Mouse (Mus musculus) hindbrain, embryonic 14.5 days (tissue): Measurements from ENCODE around the gene Cnksr1. TPM values are rescaled to one million over a fixed set of nuclear protein-coding genes. Genes with fewer than 3 reads are reported as not detected.

Experiments
- ATAC-seq: fragments of 200-750 bp; cut with Nextera tagmentation; 2 replicates; pipeline ENCODE4 v1.8.0; 2017; ENCODE audit warnings: moderate number of reproducible peaks, mild to moderate bottlenecking, moderate TSS enrichment, moderate library complexity; ENCODE audit not compliant: low FRiP score
- DNase-seq: peaks from one replicate; pipeline ENCODE4 v3.0.0-alpha.2; 2015; ENCODE audit warnings: low spot score
- H3K27ac ChIP-seq: fragments of 300-500 bp; sonication (generic); 2 replicates; pipeline ENCODE4 v1.5.1; 2014; ENCODE audit warnings: mild to moderate bottlenecking, moderate library complexity
- H3K27me3 ChIP-seq: fragments of 300-500 bp; sonication (generic); 2 replicates; pipeline ENCODE4 v1.6.1; 2014; ENCODE audit warnings: mild to moderate bottlenecking, low read length, mixed read lengths; ENCODE audit not compliant: control insufficient read depth, insufficient read depth
- H3K36me3 ChIP-seq: fragments of 300-500 bp; sonication (generic); replicated peaks from 2 replicates; pipeline ENCODE4 v1.6.1; 2014; ENCODE audit not compliant: control insufficient read depth, insufficient read depth
- H3K4me1 ChIP-seq: fragments of 300-500 bp; sonication (generic); replicated peaks from 2 replicates; pipeline ENCODE4 v1.6.1; 2014; ENCODE audit warnings: antibody characterized with exemption, low read length, mixed read lengths; ENCODE audit not compliant: control insufficient read depth, insufficient read depth
- H3K4me2 ChIP-seq: fragments of 300-500 bp; sonication (generic); replicated peaks from 2 replicates; pipeline ENCODE4 v1.6.1; 2014; ENCODE audit warnings: mild to moderate bottlenecking, moderate library complexity
- H3K4me3 ChIP-seq: fragments of 300-500 bp; sonication (generic); replicated peaks from 2 replicates; pipeline ENCODE4 v1.5.1; 2014; ENCODE audit warnings: mild to moderate bottlenecking, low read length
- H3K9ac ChIP-seq: fragments of 300-500 bp; sonication (generic); 2 replicates; pipeline ENCODE4 v1.6.1; 2014
- H3K9me3 ChIP-seq: fragments of 300-500 bp; sonication (generic); 2 replicates; pipeline ENCODE4 v1.6.1; 2016; ENCODE audit warnings: low read length; ENCODE audit not compliant: control insufficient read depth
- WGBS: fragments of 180-500 bp; shearing (Covaris S2); extraction: QIAGEN DNeasy Blood & Tissue Kit; methylation state at CpG from one replicate; pipeline ENCODE4 v1.1.7; 2014; 5-methylcytosine and 5-hydroxymethylcytosine counted together
- polyA plus RNA-seq: library from polyadenylated mRNA; unstranded; fragments of >200 nt; fragmentation: Nextera tagmentation; extraction: Ambion mirVana; gene quantifications from 2 replicates; pipeline ENCODE4 v1.2.1, GENCODE M21; 2014

The Cnksr1 gene
- polyA plus RNA-seq, result 0.13 and 0.31 TPM in 2 replicates

- no peak within 1 kb of the TSS for H3K27ac ChIP-seq
- no peaks in the 10 kb centered on the region for H3K36me3 ChIP-seq
- no peaks in the 10 kb centered on the region for H3K9me3 ChIP-seq
- peaks cover 18% of the 10 kb centered on the region for H3K27me3 ChIP-seq
- 2% methylated on average over 18 of the region's 18 CpGs for WGBS
- ATAC-seq, result no peak
- peak within 1 kb of the TSS; percentile 28 for H3K4me2 ChIP-seq
- no peak for DNase-seq
- no peak within 1 kb of the TSS for H3K4me3 ChIP-seq
- H3K4me1 ChIP-seq, result 0 out of 2 replicates have a peak, but pooled peaks cover 6% of the 10 kb centered on the region
- H3K9ac ChIP-seq, result no peak within 1 kb of the TSS
These were observed at the start of gene Cnksr1 for GRCm38 (mm10) chr4:134238279-134238651. Cnksr1 (minus strand) TSS chr4:134238399.

DNA sequence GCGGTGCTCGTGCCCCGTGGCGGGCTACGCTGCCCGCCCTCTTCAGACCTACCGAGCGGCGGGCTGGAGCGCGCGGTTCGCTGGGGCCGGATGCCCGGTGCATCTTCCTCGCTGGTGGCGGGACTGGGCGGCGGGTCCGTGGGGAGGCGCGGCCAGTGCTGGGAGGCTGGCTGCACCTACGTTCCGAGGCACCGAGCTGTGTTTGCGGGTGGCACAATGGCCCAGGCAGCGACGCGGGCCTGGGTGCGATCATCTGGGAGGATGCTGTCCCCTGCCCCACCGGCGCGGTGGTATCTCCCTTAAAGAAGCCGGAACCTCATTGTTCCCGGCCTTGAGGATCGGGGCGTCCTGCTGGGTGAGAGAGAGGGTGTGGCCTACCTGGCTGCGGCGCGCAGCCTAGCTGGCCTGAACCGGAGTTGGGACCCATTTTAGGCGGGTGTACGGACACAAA lies 49.4 kb upstream of the Cnksr1 start, which contains the start of gene Pdik1l:
Gene Pdik1l, minus strand, starts transcription at position 321 of the 451 bp plus-strand sequence.
- Histone ChIP-seq H3K4me3 (peak within 1 kb of the TSS; percentile 99), H3K9me3 (no peaks in the 10 kb centered on the region), H3K27ac (peak within 1 kb of the TSS; percentile 99), H3K27me3 (no peaks in the 10 kb centered on the region), H3K4me2 (peak within 1 kb of the TSS; percentile 89), H3K9ac (peak within 1 kb of the TSS; percentile 93), H3K4me1 (peaks cover 20% of the 10 kb centered on the region), H3K36me3 (peaks cover 19% of the 10 kb centered on the region)
- DNase-seq (peak; percentile 75), ATAC-seq (peak; percentile 82)
- under 1% methylated on average over 41 of the region's 43 CpGs for WGBS

GRCm38 (mm10) chr4:134287168-134287564 lies 49.0 kb upstream of the Cnksr1 start:
- Histone ChIP-seq H3K9ac (peak overlapping the region; percentile 93), H3K27me3 (no peaks in the 10 kb centered on the region), H3K4me2 (peak overlapping the region; percentile 89), H3K9me3 (no peaks in the 10 kb centered on the region), H3K4me1 (peaks cover 20% of the 10 kb centered on the region), H3K36me3 (peaks cover 24% of the 10 kb centered on the region), H3K4me3 (peak overlapping the region; percentile 99), H3K27ac (peak overlapping the region; percentile 99)
- under 1% methylated on average over 45 of the region's 59 CpGs for WGBS
- ATAC-seq (peak; percentile 95), DNase-seq (peak; percentile 99)

DNA sequence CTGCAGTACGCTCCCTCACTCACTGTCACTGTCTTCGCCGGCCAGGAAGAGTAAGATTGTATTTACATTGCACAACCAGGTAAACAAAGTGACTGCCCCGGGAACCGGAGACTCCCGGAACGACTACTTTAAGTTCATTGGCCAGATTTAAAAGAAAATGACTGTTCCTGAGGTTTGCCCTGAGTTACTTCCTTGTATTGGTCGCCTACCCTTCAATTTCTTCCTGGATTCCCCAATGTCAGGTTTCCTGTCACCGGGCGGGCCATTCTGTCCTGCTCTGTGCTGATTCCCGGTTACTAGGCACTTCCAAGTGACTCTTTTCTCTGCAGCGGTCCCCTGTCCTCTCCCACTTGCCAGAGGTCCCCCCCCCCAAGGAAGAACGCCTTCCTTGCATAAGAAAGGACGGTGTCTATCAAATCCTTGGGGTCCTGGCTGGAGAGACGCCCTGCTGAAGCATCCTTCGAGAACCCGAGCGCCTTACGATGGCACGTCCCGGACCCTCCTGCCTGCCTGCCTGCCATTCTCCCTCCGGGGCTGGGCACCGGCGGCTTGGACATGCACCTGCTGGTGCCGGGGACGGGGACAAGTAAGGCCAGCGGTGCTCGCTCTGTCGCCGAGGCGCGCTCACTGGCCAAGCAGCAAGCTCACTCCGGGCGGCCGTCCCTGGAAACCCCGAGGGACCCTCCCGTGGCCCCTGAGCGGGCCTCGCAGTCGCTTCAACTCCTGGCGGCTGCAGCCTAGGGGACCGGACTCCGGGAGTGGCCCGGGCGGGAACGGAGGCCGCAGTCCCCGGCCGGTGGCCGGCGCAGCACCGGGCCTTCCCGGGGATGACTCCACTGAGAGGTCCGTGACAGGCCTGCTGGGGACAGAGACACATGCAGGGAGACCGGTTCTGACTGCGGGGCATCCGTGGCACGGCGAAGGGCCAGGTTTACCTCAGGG lies 48.3 kb upstream of the Cnksr1 start:
- Histone ChIP-seq H3K4me1 (peaks cover 20% of the 10 kb centered on the region), H3K36me3 (peaks cover 30% of the 10 kb centered on the region), H3K9ac (peak overlapping the region; percentile 93), H3K9me3 (no peaks in the 10 kb centered on the region), H3K27ac (peak overlapping the region; percentile 99), H3K27me3 (no peaks in the 10 kb centered on the region), H3K4me3 (peak overlapping the region; percentile 99), H3K4me2 (peak overlapping the region; percentile 89)
- DNase-seq, result no peak
- WGBS, result 3% methylated on average over 54 of the region's 59 CpGs
- ATAC-seq, result peak; percentile 66

- Histone ChIP-seq H3K27ac (no peak overlapping the region), H3K36me3 (peaks cover 46% of the 10 kb centered on the region), H3K4me2 (no peak overlapping the region), H3K9ac (no peak overlapping the region), H3K9me3 (no peaks in the 10 kb centered on the region), H3K27me3 (no peaks in the 10 kb centered on the region), H3K4me3 (no peak overlapping the region), H3K4me1 (peaks cover 20% of the 10 kb centered on the region)
- ATAC-seq (no peak), DNase-seq (no peak)
- 96% methylated on average over 2 of the region's 2 CpGs for WGBS
These were observed 46.7 kb upstream of the Cnksr1 start for GRCm38 (mm10) chr4:134284942-134285341.

DNA sequence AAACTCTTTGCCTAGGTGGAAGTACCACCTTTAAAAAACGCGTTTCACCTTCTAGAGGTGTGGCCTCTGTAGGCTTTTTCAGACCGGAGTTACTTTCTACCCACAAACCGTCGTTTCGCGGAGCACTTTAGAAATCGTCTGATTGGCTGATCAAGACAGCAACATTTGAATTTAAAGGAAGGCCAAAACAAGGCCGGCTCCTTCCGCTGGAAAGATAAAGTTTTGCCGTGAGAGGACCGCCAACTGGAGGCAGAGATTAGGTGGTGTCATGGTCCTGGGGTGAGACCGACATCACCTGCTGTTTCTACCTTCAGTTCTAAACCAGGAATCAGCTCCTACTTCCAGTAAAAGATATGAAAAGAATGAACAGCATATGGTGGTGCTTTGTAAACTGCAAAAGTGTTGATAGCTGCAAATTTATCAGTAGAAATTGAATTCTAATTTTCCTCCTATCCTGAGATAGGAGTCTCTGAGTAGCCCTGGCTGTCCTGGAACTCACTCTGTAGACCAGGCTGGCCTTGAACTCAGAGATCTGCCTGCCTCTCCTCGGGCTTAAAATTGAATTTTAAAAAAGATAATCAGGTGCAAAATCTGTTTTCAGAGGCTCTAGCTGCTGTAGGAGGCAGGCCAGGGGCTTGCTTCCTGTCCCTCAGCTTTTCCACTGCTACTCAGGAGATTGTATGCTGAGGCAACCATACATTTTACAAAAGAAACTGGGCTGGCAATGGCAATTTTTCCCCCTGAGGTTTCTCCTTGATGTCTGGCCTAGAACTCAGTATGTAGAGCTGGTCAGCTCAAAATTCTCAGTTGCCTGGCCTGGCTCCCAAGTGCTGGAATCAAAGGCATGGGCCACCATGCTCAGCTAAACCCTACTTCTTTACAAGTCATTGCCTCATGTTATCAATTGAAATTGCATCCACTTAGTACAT lies 35.5 kb upstream of the Cnksr1 start:
- Histone ChIP-seq H3K4me2 (peak overlapping the region; percentile 15; the same call in 1 of the 2 replicates), H3K27me3 (no peaks in the 10 kb centered on the region)

GRCm38 (mm10) chr4:134272731-134273416 lies 34.7 kb upstream of the Cnksr1 start:
- Histone ChIP-seq H3K9me3 (no peaks in the 10 kb centered on the region), H3K4me1 (no peaks in the 10 kb centered on the region), H3K4me3 (no peak overlapping the region), H3K27me3 (no peaks in the 10 kb centered on the region), H3K27ac (no peak overlapping the region), H3K9ac (no peak overlapping the region), H3K36me3 (peaks cover 26% of the 10 kb centered on the region), H3K4me2 (peak overlapping the region; percentile 15; the same call in 1 of the 2 replicates)
- DNase-seq (no peak), ATAC-seq (no peak)
- WGBS, result 33% methylated on average over 12 of the region's 13 CpGs

More for the DNA sequence above, 35.5 kb upstream of the Cnksr1 start:
- no peaks in the 10 kb centered on the region for H3K4me1 ChIP-seq
- no peak overlapping the region for H3K27ac ChIP-seq
- DNase-seq, result no peak
- ATAC-seq, result no peak
- 6% methylated on average over 14 of the region's 14 CpGs for WGBS
- H3K4me3 ChIP-seq, result no peak overlapping the region
- H3K36me3 ChIP-seq, result peaks cover 34% of the 10 kb centered on the region
- H3K9ac ChIP-seq, result no peak overlapping the region
- no peaks in the 10 kb centered on the region for H3K9me3 ChIP-seq

DNA sequence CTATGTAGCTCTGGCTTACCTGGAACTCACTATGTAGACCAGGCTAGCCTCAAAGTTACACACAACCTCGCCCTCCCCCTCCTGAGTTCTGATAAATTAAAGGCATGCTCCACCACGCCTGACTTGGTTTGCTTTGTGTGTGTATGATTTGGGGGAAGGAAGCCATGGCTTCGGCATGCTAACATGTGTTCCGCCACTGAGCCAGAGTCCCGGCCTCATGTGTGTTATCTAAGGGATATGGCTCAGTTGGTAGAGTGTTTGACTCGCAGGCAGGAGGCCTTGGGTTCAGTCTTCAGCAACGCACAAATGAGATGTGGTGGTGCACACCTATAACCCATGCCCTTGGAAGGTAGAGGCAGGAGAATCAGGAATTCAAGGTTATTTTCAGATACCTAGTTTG lies 33.8 kb upstream of the Cnksr1 start:
- Histone ChIP-seq H3K4me2 (no peak overlapping the region), H3K36me3 (peaks cover 18% of the 10 kb centered on the region), H3K4me1 (no peaks in the 10 kb centered on the region), H3K27ac (no peak overlapping the region), H3K4me3 (no peak overlapping the region), H3K9ac (no peak overlapping the region), H3K27me3 (no peaks in the 10 kb centered on the region), H3K9me3 (no peaks in the 10 kb centered on the region)
- whole genome bisulfite sequencing, result 86% methylated on average over 7 of the region's 7 CpGs
- ATAC-seq (no peak), DNase-seq (no peak)
